Mouse (Mus musculus): ENCODE results near the gene Olfr279.

The Olfr279 gene

GRCm38 (mm10) chr15:98492102-98492501, at the start of gene Olfr279:
Olfr279 (plus strand) TSS chr15:98492402.
- no peak for ATAC-seq (ENCODE audit: insufficient number of reproducible peaks, low FRiP score, low TSS enrichment)

- no peak for ATAC-seq (ENCODE audit: insufficient number of reproducible peaks, low FRiP score, low TSS enrichment)
These were observed 47.6 kb upstream of the Olfr279 start for GRCm38 (mm10) chr15:98444561-98444960.

DNA sequence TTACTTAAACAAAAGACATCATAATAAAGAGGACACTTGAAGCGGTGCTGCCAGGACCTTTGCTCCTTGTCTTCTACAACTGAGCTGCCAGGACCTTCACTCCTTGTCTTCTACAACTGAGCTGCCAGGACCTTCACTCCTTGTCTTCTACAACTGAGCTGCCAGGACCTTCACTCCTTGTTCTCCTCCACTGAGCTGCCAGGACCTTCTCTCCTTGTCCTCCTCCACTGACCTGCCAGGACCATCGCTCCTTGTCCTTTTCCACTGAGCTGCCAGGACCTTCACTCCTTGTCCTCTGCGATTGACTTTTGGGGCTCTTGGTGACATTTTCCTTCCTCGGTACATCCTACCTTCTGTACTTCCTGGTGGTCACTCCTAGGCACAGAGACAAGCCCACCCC, 43.7 kb upstream of the Olfr279 start:
- no peak for ATAC-seq (ENCODE audit: insufficient number of reproducible peaks, low FRiP score, low TSS enrichment)

- ATAC-seq (ENCODE audit: insufficient number of reproducible peaks, low FRiP score, low TSS enrichment) = no peak
These were observed 39.9 kb upstream of the Olfr279 start, which contains the start of gene Olfr281 for GRCm38 (mm10) chr15:98452288-98452687. Olfr281 (plus strand) TSS chr15:98452588.

DNA sequence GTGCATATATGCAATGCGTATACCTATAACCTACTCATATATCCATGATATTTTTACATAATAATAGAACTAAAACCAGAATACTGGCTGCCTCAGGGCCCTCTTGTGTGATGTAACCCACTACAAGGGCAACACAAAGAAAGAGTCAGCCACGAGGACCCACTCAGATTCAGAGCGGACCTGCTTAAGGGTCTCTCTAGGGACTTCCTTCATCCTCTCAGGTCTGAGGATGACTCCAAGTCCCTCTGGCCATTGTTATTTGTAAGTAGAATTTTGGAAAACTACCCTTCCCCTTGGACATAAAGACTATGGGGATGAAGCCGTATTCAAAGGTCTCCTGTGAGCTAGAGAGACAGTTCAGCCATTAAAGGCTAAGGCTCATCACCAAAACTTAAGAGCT, 22.6 kb upstream of the Olfr279 start, which contains the start of gene OR5BS1P:
Gene OR5BS1P (plus strand): TSS at position 301 of the 400 bp plus-strand sequence.
- no peak for ATAC-seq (ENCODE audit: insufficient number of reproducible peaks, low FRiP score, low TSS enrichment)

DNA sequence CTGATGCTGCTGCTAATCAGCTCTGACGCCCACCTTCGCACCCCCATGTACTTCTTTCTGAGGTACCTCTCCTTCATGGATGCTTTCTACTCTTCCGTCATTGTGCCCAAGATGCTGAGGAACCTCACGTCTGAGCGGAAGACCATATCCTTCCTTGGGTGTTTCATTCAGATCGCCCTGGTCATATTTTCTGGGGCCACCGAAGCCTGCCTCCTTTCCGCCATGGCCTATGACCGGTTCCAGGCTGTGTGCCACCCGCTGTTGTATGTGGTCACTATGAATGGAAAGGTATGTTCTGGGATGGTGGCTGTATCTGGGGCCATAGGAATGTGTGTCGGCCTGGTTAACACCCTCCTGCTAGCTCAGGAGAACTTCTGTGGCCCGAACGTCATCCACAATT, 20.7 kb upstream of the Olfr279 start:
- ATAC-seq (ENCODE audit: insufficient number of reproducible peaks, low FRiP score, low TSS enrichment) = no peak

DNA sequence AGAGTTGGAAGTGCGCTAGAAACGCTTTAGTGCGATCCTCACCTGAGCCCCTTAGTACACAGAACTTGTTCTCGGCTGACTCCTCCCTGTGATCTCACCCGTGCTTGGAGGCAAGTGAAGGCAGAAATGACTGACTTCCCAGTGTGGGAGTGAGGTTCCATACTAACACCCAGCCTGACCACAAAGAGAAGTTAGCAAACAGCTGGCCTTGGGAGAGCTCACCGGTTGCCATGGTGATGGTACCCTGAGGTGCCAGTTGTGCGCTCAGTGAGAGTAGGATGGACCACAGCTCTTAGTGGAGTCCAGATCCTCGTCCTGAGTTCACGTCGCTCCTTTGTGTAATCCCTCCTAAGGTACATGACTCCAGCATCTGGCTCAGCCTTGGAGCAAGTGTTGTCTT, 17.2 kb upstream of the Olfr279 start:
- no peak for ATAC-seq (ENCODE audit: insufficient number of reproducible peaks, low FRiP score, low TSS enrichment)

DNA sequence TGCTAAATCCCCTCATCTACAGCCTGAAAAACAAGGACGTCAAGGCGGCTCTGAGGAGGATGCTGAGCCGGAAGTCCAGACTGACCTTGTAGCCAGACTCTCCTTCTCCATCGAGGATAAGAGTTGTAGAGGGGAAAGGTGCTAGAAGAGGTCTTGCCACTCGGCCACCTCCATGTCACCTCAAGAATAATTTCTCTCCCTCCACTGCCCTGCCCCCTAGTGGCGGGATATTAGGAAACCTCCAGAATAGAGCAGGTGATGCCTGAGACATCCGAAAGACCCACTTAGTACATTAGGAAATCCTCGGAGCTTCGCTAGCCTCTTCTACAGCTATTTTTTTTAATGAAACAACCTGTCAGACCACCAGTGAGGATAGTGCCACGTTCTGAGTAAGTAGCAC, 16.8 kb upstream of the Olfr279 start:
- no peak for ATAC-seq (ENCODE audit: insufficient number of reproducible peaks, low FRiP score, low TSS enrichment)

- no peak for ATAC-seq (ENCODE audit: insufficient number of reproducible peaks, low FRiP score, low TSS enrichment)
These were observed 15.9 kb upstream of the Olfr279 start for GRCm38 (mm10) chr15:98476281-98476680.

DNA sequence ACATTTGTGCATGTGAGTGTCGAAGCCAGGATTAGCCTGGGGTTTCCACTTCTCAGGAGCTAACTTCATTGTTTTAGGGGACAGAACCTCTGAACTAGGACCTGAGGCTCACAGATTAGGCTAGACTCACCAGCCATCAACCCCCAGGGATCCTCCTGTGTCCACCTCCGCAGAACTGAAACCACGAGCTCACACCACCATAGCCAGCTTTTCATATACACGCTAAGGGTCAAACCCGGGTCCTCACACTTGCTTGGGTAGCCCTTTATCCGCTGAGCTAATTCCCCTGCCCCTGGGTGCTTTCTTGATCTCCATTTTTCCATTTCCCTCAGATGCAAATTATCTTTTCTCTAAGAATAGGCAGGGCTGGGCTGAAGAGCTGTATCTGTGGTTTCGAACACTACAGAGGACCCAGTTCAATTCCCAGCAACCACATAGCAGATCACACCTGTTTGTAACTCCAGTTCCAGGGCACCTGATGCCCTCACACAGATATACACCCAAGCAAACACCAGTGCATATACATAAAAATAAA, 12.6 kb upstream of the Olfr279 start:
- ATAC-seq (ENCODE audit: insufficient number of reproducible peaks, low FRiP score, low TSS enrichment) = no peak

- ATAC-seq (ENCODE audit: insufficient number of reproducible peaks, low FRiP score, low TSS enrichment) = no peak
These were observed 9.5 kb upstream of the Olfr279 start, which contains the start of gene Lalba for GRCm38 (mm10) chr15:98482701-98483100. Lalba (minus strand) TSS chr15:98482721.

DNA sequence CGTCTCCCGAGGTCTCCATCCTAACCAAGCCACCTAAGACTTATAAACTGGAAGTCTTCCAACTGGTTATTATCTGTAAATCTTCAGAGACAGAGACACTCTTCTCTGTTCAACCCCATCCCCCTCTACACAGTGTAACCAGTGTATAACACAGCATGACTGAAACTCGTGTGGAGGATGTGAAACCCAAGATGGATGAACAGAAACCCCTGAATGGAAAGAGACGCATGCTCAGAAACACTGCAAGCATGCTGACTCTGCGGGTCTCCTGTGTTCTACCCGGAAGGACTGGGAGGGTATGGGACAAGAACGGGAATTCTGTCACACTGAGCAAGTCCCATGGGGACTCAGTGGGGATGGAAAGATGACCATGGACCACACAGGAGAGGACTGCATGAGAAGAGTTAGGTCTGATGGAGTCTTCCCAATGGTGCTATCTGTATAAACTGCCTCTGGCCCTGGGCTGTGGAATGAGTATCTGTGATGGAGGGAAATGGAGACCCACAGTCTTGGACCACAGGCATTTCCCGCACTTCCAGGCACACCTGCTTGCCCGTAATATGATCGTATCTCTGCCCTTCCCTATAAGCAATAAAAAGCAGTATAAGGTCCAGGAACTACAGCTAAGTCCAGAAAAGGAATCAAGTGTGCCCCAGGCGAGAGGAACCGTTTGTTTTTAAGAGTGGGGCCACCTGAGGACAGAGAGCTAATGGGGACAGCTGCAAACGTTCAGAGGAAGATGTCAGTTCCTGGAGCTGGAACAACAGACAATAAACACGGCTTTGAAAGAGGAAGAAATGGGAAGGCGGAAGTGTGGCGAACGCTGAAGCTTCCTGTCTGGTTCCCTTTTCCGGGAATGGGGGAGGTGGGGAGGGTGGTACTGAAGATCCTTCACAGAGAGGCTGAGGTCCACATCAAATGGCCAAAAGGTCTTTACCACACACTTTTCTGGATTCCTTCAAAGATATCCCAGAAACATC, 8.0 kb upstream of the Olfr279 start:
- ATAC-seq (ENCODE audit: insufficient number of reproducible peaks, low FRiP score, low TSS enrichment) = no peak

DNA sequence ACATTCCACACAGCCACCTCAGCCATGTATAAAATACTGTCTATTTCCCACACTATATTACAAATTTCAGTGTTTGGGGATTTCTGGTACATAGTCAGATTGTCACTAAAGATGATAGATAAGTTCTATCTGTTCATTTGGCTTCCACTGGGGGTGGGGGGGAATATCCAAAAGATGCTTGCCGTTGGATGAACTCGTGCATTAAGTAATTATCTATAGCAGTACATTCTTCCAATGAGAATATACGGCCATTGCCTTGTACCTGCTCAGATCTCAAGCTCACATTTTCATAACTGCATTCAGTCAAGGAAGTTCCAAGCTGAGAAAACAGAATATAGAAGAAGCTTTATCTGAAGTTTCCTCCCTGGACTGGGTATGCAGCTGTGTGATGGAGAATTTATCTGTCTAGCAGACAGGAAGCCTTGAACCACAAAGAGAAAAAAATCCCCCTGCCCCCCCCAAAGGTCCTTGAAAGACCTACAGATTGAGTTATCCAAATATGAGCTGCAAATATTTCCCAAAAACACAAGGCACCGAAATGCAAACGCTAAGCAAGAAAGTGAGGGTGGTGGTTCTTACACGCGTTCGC, 5.7 kb upstream of the Olfr279 start:
- ATAC-seq (ENCODE audit: insufficient number of reproducible peaks, low FRiP score, low TSS enrichment) = no peak

- ATAC-seq (ENCODE audit: insufficient number of reproducible peaks, low FRiP score, low TSS enrichment) = no peak
These were observed 870 bp upstream of the Olfr279 start for GRCm38 (mm10) chr15:98491332-98491731.

DNA sequence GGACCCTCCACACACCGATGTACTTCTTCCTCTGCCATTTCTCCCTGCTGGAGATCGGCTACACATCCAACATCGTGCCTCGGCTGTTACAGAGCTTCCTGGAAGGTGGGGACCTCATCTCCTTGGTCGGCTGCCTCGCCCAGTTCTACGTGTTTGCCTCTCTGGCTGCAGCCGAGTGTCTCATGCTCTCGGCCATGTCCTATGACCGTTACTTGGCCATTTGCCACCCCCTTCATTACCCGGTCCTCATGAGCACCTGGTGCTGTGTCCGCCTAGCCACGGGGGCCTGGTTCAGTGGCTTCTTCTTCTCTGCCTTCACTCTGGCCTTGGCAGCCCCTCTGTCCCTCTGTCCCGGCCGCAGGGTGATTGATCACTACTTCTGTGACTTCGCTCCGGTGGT, 5.4 kb downstream of the Olfr279 start:
- ATAC-seq (ENCODE audit: insufficient number of reproducible peaks, low FRiP score, low TSS enrichment) = no peak

GRCm38 (mm10) chr15:98503317-98503716, 11.1 kb downstream of the Olfr279 start:
- no peak for ATAC-seq (ENCODE audit: insufficient number of reproducible peaks, low FRiP score, low TSS enrichment)

GRCm38 (mm10) chr15:98504514-98504913, 12.3 kb downstream of the Olfr279 start:
- no peak for ATAC-seq (ENCODE audit: insufficient number of reproducible peaks, low FRiP score, low TSS enrichment)

GRCm38 (mm10) chr15:98506253-98506957, 14.2 kb downstream of the Olfr279 start:
- no peak for ATAC-seq (ENCODE audit: insufficient number of reproducible peaks, low FRiP score, low TSS enrichment)

GRCm38 (mm10) chr15:98507321-98507720, 15.1 kb downstream of the Olfr279 start:
- no peak for ATAC-seq (ENCODE audit: insufficient number of reproducible peaks, low FRiP score, low TSS enrichment)

DNA sequence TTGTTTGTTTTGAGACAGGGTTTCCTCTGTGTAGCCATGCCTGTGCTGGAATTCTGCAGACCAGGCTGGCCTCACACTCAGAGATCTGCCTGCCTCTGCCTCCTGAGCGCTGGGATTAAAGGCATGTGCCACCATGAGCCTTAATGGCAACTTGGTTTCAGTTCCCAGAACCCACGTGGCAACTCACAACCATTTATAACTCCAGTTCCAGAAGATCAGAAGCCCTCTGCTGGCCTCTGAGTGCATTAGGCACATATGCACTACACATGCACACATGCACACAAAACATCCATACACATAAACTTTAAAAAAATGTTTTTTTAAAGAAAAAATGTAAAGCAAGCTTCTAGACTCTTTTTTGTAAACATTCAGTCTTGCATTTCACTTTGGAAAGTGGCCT, 17.2 kb downstream of the Olfr279 start:
- no peak for ATAC-seq (ENCODE audit: insufficient number of reproducible peaks, low FRiP score, low TSS enrichment)

Data from cerebellum, adult (tissue).